Mouse (Mus musculus) kidney, adult 18-20 months (tissue): ENCODE measurements at regions not wholly inside any gene's neighbourhood (a gene's known extent, or its start where the extent isn't known, plus 50 kb on each side); places are given as distances from the start of the nearest gene placed in this dataset.

Source experiments
- DNase-seq: peaks from one replicate; pipeline ENCODE4 v3.0.0; 2021

DNA sequence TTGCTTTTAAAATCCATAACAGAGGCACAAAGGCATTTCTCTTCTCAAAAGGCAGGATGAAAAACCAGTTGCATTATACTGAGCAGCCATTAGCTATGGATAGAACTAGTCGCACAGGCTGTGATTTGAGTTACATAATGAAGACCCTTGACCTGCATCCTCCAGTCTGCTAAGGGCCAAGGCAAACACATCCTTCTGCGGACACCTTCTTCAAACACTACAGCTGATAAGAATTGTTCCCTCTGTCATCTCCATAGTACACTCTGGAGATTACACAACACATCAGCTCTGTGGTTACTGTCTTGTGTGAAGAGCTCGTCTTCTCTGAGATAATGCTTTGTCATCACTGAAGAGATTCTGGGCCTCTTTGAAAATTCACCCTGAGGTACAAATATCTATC is 307.3 kb upstream of the Clint1 start:
- no peak for DNase-seq

DNA sequence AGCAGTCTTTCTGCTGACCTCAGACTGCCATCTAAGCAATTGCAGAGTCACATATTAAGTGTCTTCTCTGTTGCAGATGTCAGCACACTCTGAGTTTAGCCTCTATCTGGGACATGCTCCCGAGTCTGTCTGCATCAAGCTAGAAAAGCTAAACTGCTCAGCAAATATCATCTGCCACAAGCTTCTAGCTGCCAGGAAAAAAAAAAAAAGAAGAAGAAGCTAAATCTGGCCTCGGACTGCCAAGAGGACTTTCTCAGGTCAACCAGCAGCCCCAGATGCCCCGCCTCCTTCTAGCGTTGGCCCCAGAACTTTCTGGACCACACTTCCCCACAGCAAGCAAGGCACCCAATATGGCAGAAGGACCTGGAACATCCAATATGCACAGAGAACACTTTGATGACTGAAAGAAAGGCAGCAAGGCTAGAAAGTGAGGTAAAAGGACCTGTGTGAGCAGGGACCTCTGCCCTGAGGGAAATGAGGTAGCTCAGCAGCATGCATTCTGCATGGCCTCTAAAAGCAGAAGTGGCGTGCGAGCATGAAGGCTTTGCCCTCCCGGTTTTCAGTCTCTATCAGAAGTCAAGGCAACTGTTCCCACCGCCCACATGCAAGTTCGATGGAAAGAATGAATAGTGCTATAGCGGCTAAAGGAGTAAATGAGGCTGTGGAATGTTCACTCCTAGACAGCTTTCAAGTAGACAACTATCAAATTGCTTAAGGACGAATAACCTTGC is 305.8 kb upstream of the Clint1 start:
- no peak for DNase-seq

DNA sequence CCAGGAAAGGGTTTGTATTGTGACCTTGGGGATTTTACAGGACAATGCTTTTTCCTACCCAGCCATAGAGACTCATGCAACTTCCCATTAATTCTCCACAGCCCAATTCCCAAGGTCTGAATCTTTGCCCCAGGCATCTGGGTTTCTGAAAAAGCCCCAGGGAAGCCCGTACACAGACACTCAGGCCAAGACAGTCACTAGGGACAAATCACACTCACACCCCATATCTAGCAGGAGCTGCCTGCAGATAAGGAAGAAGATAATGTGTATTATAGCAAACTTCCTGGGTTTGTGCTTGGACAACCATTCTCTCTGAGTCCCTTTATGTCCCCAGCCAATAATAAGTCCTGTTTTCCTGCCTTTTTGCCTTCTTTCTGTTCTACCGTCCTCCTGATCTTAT is 305.0 kb upstream of the Clint1 start:
- no peak for DNase-seq

DNA sequence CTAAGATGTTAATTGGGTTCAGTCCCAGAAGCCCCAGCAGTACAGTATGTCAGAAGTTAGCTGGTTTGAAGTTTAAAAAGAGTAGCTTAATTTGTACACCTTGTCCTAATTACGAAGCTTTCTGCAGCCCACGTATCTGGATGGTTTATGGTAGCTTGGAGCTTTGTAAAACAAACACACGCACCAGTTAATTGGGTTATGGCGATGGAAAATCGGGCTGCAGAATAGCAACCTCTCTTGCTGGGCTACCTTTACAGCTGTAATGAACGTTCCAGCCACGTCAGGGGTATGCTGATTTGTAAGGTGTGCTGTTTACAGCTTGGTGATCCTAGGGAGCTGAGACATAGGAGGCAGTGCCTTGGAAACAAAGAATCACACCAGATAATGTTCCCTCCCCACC is 301.5 kb upstream of the Clint1 start:
- no peak for DNase-seq

DNA sequence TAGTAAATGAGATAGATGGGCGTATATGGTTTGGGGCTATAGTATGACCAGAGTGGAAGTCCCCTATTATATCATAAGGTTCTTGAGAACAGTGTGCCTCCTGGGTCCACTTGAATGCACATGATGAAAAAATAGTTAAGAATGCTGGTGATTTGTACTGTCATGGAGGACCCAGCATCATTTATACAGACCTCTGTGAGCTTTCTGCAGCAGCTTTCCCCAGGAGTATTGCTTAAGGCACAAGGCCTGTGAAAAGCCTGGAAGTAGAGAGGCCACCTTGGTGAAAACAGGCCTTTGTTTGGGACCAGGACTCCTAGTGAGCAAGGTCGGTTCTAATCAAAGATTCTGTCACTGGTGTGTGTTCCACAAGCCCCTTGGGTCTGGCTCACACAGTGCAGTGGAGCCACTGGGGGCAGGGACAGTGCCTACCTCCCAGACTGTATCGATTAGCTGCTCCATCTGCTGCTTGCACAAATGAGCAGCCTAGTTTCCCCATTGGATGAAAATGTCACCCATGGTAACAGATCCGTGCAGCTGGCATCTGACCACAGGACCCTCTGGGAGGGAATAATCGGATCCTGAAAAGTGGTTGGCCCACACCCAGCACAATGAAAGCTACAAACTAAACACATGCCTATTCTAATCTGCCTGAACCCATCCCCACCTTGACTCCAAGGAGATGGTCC is 274.2 kb upstream of the Clint1 start:
- DNase-seq: no peak

DNA sequence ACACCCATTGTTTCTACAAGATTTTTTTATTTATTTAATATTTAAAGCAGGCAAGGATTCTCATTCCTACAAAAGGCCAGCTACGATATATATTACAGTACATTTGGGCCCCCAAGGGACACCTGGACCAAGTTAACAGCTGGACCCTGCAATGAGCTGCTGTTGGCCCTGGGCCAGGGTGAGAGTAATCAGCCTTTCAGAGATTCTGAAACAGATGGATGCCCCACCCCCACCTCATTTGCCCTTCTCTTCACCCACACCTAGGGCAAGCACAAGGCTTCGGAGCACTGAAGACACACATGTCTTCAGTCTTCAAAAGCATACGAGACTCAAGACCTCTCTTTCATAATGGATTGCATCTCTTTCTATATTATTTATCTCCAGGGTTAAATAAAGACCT is 259.5 kb upstream of the Clint1 start:
- no peak for DNase-seq

DNA sequence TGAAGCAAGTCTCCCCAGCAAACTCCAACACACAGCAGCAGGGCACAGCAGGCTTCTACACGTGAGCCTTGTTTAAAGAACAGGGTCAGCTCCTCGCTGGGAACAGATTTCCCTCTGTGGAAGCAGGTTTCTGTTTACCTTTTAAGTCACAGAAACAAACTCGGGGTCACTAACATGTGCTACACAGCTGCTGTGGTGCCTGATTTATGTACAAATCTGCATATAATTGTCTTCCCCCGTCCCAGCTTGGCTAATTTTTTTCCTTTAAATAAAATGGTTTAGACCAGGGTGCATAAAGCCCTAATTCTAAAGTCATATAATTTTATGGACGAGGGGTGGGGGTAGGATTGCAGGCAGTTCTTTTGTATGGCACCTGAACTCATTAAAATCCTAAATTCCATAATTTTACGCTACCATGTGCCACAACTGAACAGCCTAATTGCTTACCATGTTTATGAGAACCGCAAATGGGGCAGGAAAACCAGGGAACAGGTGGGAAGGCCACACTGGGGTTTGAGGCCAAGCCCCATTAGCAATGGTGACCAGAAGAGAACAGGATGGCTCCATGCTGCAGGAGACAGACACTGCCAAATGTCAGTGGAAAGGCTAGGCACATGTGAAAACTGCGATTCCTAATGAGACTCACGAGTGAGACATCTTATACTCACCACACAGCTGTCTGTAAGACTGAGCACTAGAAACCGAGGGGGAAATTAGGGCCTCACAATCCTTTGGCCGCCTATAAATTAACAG is 258.8 kb upstream of the Clint1 start:
- DNase-seq: no peak

DNA sequence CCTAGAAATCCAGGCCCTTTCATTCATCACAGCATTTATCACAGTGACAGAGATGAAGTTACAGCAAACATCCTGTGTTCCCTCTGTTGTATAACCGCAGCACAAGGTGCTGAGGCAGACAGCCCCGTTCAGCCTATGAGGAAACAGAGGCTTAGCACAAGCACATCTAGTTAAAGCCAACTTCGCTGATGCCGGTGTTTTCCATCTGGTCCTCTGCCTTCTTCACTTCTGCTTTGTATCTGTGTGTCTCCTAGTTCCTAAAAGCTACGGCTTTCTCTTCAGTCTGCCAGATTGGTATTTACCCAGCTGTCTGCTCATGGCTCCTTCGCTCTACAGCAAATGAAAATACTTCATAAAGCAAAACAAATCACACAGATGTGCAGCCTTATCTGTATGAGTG is 256.5 kb upstream of the Clint1 start:
- DNase-seq: no peak

DNA sequence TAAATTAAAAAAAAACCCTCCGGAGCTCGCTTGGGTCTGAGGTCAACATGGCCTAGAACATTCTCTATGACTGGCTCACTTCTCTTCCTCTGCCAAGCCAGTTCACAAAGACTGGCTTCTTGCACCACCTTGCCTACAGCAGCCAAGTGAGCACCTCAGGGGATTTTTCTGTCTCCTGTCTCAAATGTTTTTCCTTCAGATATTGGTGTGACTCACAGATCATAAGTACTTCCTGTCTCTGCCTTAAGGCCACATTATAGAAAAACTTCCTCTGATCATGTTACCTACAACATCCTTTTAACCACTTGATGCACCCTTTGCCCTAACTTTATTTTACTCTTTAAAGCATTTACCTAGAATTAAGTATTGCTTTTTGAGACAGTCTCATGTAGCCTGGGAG is 230.0 kb upstream of the Clint1 start:
- DNase-seq: no peak

DNA sequence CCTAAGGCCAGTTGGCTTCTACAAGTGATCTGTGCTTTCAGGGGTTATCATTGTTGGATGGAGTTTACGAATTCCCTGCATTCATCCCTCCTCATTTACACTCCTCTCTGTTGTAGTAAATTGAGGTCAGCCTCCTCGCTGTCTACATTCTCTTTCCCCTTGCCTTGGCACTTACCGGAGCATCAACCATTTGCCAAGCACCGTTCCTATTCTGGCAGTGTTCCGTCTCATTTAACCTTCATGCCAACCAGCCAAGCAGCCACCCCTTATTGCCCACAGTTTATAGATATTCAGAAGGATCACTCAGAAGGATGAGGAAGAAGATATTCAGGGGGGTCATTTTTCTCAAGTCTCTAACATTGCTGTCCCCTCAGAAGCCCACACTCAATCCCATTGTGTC is 229.2 kb upstream of the Clint1 start:
- DNase-seq: no peak

DNA sequence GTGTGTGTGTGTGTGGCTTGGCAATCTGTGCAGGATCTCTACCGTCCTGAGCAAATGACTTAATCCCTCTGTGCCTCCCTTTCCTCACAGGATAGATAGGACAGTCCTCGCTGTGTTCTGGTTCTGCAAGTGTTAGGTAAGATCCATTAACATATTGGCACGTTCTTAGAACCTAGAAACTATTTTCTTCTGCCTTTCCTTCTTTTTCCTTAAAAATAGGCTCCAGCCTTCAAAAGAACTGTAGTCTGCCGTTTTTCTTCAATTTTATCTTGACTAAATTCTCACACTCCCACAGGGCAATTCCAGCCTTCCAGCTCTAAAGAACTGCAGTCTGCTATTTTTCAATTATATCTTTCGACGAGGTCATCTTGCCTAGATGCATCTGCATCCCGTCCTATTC is 227.6 kb upstream of the Clint1 start:
- no peak for DNase-seq

DNA sequence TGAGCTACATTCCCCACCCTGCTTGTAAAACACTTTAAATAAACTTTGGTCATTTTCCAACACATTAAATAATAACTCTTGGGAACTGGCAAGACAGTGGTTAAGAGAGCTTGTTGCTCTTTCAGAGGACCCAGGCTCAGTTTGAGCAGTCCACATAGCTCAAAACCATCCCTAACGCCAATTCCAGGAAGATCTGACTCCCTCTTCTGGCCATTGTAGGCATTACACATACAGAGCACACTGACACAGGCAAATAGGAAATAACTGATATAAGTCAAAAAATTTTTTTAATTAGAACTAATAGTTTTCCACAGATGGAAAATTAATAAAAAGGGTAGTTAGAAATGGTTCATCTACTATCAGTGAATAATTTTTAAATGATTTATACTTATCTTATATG is 222.6 kb upstream of the Clint1 start:
- peak; percentile 6 for DNase-seq

DNA sequence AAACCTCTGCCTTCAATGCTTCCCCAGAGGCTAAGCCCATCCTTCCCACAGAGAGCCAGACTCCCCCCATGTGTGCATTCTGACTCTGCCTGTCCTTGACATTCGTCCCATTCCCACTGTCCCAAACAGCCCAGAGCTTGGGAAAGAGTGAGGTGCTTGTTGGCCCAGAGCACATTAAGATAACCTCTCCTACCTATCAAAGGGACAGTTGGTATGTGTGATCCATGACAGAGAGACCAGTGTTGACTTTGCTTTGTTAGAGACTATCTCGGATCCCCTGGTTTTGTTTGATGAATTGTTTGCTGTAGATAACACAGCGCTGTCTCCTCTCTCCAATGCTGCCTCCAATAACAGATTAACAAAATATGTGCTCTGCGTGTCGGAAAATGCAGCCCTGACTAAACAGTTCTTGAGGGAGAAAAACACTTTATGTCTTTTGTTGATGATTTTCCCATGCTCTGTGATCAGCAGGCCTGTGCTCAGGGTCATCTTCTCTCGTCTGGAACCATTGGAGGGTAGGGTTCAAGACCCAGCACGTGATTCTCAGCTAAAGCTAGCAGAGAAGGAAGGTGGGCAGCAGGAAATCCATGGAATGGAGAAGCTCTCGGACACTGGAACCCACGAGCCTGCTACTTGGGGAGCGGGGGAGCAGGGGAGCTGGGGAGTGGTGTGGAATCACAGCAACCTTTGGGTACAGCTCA is 217.2 kb upstream of the Clint1 start:
- DNase-seq: no peak

DNA sequence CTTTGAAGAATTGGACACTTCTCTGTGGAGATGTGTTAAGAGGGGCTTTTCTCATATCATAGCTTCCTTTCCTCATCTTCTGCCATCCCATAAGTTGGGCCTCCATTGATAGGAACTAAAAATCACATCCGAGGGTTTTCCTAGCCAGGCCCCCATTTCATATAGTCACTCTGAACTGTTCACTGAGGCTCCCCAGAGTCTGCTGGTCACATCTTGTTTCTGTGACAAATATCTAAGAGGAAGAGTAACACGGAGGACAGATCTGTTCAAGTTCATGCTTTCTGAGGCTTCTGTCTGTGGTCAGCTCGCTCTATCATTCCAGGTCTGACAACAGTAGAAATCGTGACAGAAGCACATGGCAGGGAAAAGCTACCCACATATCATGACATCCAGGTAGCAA is 216.0 kb upstream of the Clint1 start:
- DNase-seq: no peak

DNA sequence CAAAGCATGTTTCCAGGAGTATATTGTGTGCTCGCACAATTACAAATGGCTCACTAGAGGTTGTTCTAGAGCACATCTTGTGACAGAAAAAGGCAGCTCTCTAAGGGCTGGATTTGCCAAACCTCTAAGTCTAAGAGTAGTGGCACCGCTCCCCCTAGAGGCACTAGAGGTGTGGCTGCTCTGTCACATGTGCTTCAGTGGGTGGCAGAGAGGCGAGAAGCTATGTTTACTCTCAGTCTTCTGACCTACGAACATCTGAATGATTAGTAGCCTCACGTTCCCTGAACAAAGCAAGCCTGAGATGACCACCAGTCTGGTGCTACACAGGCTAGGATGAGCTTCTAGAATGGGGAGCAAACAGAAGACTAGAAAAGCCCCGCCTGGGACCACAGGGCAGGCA is 212.6 kb upstream of the Clint1 start:
- no peak for DNase-seq

DNA sequence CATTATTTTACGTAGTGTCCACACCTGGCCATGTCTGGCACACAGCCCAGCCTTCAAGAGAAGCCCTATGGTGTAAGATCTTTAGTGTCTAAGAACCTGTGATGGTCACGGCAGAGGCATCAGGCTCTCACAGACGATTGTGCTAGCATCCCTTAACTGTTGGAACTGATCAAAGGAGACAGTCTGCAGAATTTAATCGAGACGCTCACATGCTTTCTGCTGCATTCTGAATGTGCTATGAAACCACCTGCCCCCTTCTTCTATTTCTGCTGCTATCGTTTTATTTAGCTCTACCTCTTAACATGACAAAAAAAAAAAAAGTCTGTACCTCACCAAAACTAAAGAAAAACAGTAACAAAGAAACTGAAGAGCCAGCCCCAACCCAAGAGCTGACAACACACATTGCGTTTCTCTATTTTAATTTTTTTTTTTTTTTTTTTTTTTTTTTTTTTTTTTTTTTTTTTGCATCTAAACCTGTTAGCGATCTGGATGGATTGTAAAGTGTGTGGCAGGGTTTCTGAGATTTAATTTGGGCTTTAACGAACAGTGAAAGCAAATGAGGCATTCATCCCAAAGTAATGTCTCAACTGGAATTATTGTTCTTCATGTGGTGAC is 209.6 kb upstream of the Clint1 start:
- no peak for DNase-seq

DNA sequence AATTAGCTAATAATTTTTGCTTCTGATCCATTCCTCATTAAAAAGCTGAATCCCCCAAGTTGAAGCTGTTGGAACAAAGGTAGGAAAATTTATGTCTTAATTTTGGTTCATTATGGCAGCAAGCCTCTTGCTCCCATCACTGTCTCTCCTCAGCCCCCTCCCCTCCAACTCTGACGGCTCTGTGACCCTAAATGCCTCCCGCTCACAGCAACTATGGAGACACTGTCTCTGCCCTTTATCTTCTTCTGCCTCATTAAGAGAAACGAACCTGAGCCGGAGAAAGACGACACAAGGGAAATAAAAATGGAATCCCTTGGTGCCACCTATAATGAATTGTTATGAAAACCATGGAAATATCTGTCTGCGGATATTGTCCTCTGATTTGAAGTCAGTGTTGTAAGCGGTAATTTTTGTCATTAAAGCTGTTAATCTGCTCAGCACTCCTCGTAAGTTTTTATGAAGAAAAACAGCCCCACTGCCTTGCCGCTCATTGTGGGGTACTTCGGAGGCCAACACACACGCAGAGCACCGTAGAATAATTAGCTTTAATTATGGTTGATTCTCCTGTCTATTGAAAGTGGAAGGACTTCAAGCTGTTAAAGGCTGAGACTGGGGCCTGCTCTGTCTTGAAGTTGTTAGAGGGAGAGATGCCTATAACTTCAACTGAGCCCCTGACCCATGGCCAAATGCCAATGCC is 208.1 kb upstream of the Clint1 start:
- DNase-seq: no peak

DNA sequence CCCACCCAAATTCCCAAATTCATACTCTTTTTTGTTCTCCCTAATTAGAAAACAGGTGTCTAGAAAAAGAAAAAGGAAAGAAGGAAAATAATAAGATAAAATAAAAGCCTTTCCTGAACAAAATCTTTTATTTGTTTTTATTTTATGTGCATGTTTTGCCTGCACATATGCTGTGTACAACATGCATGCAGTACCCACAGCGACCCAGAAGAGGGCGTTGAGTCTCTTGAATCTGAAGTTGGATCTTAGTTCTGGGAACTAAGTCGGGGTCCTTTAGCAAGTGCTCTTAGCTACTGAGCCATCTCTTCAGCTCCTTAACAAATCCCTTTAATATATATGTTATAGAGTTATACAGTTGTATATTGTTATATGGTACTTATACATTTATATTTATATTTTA is 206.0 kb upstream of the Clint1 start:
- no peak for DNase-seq

DNA sequence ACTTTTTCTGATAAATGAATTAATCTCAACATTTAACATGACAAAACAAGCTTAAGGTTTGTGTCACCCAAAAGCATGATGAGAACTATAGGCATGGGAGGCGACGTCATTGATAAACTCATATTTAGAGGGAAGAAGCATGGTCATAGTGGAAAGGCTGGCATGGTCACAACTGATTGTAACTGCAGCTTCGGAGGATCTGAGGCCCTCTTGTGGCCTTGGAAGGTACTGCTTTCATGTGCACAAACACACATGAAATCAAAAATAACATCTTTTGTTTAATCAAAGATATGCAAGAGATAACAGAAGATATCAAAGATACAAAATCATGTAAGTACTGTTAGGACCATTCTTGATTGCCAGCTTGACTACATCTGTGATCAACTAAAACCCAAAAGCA is 204.0 kb upstream of the Clint1 start:
- no peak for DNase-seq

DNA sequence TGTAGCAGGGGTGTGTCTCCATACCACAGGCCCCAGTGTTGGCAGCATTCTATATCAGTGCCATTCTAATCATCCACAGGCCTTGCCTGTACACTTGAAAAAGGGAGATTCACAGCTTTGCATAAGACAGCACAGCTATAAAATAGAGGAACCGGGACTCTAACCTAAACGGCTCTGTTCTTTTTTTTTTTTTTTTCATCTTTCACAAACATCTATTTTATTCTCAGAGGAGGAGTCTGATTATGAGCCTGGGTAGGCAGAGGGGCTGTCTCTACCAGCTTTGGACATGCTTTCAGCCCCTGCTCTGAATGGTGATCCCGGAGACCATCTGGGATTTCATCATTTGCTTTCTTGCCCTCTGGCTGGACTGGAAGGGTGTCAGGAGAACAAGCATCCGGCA is 195.6 kb upstream of the Clint1 start:
- no peak for DNase-seq

DNA sequence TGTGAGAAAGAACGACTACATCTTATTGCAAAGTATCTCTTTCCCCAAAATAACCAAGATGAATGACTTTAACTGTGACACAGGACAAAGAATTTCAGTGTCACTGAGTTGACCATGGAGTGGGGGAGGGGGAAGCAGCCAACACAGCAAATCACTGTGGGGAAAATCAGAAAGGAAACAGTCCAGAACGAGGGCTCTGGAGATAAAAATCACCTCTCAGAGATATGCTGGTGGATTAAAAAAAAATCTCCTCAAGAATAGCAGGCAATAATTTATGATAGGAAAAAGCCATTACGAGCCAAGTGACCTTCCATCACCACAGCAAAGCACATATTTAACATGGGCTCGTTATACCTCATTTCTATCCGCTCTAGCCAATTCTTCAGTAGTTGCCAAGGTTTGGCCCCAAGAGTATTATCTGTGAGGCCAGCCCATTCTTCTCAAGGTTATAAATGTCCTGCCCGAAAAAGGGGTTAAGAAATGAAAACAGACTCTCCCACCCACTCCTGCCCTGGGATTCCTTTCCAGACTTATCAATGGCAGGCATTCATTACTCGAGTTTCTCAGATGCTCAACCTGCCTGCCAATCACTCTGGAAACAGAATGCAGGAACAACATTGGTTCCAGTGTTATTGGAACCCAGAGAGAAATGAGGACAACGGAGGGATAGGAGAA is 181.6 kb upstream of the Clint1 start:
- DNase-seq: no peak
